Mouse (Mus musculus) retina, postnatal 1 day (tissue): ENCODE data around the gene Ino80.
"Not testable (repeated sequence)": the region's sequence is repeated elsewhere in the genome, so short reads cannot be mapped to it uniquely, and the experiment has no call there.

Experiments used
- DNase-seq: peaks from one replicate; pipeline ENCODE4 v3.0.0-alpha.2; 2012

Gene Ino80

DNA sequence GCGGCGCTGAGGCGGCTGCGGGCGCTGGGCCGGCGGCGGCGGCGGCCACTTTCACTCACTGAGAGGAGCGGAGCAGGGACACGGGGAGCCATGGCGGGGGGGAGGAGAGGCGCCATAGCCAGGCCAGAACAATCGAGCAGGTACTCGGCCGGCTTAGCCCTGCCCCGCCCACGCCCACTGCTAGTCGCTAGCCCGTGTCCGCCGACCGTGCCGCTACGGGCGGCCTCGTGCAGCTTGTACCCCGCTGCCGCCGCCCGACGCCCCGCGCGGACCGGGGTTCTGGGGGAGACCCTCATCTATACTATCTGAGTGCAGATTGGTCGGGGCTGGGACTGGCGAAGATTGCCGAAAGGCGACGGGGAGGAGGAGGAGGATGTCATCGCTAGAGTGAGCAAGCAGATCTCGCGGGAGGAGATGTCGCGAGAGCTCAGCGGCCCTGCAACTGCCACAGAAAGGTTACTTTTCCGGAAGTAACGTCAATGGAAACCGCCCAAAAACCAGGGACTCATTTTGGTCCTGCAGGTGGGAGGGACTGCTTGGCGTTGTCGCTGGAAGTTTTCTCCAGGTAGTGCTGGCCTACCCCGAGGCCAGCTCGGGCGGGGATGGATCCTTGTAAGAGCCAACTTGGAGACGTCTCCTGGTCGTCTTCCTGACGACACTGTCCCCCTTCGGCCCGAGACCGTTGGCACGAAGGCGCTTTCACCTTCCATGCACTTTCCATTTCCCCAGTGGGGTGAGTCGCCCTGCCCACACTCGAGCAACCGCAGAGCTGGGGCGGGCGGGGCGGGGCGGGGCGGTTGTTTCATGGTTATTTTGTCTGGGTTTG, at the start of gene Ino80:
Gene Ino80, minus strand, starts transcription at position 117 of the 826 bp plus-strand sequence.
- DNase-seq = peak; percentile 99

GRCm38 (mm10) chr2:119525422-119525821, 47.9 kb upstream of the Ino80 start:
- no peak for DNase-seq

GRCm38 (mm10) chr2:119523836-119524235, 46.3 kb upstream of the Ino80 start:
- no peak for DNase-seq

GRCm38 (mm10) chr2:119520550-119520949, 43.1 kb upstream of the Ino80 start:
- DNase-seq = peak; percentile 7

DNA sequence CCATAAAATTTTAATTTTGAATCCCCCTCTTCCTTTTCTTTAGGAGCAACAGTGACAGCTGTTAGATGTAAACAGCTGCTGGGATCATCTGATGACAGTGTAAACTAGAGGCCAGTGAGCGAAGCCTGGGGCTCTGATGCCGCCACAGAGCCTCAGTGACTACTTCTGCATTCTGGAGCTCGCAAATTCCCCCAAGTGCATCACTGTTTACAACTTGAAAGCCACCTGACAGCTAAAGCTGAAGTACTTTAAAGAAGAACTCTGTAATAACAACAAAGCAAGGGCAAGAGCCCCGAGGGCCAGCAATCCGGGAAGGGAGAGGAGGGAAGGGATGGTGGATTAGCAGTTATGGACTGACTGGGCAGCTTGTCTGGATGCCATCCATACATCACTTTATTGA, 39.3 kb upstream of the Ino80 start:
- DNase-seq = no peak

DNA sequence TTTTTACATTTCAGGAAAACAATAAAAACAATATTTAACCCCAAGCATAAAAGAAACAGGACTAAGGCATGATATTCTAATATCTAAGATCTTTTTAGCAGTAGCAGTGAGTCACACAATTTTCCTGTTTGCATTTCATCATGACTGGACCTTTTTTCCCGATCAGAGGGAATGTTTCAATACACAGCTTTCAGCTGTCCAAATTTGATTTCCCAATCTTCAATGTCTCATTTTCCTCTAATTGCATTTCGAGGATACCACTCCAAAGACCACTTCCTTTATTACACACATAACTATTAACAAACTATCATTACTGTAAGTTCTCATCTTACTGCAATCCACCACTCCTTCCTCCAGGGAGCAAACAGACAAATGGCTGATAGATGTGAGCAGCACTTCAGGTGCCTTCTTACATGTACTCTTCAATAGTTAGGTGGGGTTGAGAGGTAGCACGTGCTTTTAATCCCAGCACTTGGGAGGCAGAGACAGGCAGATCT, 36.6 kb upstream of the Ino80 start:
- no peak for DNase-seq

DNA sequence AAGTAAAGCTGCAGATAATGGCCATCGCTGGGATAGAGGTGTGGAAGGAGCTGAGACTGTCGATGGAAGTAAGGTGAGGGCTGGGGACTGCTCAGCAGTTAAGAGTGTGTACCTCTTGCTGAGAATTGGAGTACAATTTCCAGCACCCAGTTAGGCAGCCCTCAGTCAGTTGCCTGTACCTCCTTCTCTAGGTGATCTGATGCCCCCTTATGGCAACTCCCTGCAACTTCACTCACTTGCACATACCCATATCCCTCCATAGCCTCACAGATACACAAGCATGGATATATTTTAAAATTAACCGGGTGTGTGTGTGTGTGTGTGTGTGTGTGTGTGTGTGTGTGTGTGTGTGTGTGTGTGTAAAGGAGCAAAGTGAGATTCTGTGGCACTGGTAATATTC, 34.8 kb upstream of the Ino80 start:
- peak; percentile 6 for DNase-seq

DNA sequence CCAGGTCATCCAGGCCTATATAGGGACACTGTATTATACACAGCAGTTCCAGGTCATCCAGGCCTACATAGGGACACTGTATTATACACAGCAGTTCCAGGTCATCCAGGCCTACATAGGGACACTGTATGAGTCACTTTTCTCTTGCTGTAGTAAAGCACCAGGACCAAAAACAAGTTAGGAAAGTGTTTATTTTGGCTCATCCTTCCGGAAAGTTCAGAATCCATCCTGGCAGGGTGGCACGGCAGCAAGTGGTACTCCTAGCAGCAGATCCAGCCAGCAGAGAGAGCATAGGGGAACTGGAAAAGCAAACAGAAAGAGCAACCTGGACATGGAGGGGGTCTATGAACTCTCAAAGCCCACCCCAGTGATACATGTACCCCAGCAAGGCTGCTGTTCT, 33.4 kb upstream of the Ino80 start:
- DNase-seq = no peak

DNA sequence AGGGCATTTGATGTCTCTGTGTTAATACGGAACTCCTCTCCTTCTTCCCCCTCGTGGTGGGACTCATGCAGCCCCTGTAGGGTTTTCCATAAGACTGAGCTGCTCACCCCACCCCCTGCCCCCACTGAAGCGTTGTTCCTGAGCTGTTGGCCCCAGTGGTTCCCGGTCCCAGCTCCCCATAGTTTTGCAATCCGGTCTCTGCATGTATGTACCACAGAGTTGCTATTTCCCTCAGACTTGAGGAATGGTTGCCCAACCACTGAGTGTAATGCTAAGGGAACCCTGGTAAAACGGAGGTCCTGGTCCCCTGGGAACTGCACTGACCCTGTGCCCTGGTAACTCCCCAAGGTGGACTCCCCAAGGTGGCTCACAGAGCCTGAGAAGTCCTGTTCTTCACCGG, 31.0 kb upstream of the Ino80 start:
- DNase-seq = not testable (repeated sequence)

DNA sequence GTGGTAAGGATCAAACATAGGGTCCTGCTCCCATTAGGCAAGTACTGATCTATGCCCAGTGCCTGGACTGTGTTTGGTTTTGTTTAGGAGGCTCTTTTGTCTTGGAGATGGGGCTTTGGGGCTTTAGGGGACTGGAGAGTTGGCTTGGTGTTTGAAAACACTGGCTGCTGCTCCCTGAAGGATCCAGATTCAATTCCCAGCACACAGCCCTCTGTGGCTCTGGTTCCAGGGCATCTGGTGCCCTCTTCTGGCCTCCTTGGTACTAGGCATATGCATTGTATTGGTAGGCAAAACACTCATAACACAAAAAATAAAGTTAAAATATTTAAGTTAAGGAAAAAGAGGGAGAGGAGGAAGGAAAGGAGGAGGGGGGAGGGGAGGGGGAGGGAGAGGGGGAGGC, 29.6 kb upstream of the Ino80 start:
- peak; percentile 6 for DNase-seq

DNA sequence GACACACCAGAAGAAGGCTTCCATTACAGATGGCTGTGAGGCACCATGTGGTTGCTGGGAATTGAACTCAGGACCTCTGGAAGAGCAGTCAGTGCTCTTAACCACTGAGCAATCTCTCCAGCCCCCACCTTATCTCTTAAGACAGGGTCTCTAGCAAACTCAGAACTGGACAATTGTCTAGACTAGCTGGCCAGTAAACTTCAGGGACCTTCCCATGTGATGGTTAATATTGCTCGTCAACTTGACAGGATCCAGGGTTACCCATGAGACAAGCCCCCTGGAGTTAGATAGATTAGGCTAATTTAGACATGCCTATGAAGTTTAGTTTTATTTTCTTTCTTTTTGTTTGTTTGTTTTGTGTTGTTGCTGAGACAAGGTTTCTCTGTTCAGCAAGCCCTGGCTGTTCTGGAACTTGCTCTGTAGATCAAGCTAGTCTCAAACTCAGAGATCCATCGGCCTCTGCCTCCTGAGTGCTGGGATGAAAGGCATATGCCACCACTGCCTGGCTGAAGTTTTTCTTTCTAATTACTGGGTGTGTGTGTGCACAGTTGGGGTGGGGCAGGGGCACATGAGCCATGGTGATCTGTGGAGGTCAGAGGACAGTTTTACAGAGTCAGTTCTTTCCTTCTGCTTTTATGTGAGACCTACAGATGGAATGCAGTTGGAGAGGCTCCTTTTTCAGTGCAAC, 23.6 kb upstream of the Ino80 start:
- DNase-seq = no peak

DNA sequence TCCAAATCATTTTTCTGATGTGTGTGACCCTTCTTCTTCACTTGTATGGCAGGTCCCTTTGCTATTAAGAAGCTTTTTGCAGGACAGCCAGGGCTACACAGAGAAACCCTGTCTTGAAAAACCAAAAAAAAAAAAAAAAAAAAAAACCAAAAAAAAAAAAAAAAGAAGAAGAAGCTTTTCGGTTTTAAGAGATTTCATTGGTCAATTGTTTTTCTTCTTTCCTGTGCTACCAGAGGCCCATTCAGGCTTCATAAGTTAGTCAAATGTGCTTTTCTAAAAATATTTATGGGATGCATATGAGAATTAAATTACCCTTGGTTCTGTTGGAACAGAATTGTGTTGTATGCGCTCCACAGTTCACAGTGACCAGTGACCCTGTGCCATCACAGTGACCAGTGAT, 21.4 kb upstream of the Ino80 start:
- DNase-seq = no peak

DNA sequence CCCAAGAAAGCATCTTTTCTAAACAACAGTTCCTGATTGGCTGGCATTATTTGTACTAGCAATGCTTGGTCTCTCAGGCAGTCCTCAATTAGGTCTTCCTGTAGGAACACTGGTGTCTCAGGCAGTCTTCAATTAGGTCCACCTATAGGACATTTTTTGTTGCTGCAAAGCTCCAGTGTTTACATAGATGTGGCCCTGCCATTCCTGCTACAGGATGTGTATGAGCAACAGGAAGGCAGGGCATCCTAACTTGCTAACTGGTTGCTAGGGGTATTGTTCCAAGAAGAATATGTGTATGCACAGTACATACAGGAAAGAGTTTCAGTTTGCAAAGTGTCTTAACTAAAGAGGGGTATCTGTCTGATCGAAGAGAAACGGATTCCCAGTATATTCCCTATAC, 18.6 kb upstream of the Ino80 start:
- DNase-seq = no peak

GRCm38 (mm10) chr2:119491953-119492352, 14.5 kb upstream of the Ino80 start:
- DNase-seq = no peak

DNA sequence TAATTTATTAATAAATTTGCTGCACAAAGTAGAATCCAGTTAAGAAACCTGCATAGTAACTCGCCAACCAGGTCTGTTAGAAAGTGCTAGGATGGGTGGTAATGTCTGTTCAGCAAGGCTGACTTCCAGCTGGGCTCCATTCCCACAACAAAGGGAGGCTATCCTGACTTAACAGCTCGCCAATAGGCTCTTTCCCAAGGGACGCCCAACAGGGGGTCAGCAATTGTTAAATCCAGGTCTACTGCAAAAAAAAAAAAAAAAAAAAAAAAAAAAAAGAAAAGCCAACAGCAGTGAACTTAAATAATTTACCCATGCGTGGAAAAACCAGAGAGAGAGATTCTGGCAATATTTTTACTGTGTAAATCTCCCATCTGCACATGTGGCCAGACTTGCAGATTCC, 9.0 kb upstream of the Ino80 start:
- peak; percentile 18 for DNase-seq

DNA sequence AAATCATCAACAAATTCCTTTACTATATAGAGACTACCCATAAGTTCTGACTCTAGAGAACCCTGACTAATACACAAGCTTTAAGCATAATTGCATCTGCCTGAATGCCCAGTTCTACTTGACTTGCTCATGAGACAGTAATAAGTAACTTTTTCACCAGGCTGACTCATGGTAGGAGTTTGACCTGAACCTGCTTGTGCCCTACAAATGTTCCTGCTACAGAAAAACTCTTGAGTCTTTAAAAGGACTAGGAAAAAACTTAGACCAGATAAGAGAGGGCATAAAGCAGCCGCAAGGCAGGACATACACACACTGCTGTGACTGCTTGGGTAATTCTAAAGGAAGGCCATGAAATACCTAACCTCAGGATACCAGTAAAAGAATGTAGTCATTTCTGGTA, 4.8 kb upstream of the Ino80 start:
- no peak for DNase-seq

DNA sequence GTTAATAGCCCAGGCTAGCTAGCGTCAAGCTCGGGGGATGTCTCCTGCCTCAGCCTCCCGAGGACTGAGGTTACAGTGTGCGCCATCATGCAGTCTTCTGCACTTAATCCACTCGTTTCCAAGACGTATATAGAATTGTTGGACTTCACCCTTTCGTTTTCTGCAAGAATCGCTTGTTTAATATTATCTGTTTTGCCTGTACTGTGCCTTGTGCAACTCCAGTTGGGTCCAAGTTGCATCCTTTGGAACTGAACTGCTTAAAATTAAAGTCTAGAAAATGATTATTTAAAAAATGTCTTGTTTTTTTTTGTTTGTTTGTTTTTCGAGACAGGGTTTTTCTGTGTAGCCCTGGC, 886 bp upstream of the Ino80 start:
- no peak for DNase-seq

DNA sequence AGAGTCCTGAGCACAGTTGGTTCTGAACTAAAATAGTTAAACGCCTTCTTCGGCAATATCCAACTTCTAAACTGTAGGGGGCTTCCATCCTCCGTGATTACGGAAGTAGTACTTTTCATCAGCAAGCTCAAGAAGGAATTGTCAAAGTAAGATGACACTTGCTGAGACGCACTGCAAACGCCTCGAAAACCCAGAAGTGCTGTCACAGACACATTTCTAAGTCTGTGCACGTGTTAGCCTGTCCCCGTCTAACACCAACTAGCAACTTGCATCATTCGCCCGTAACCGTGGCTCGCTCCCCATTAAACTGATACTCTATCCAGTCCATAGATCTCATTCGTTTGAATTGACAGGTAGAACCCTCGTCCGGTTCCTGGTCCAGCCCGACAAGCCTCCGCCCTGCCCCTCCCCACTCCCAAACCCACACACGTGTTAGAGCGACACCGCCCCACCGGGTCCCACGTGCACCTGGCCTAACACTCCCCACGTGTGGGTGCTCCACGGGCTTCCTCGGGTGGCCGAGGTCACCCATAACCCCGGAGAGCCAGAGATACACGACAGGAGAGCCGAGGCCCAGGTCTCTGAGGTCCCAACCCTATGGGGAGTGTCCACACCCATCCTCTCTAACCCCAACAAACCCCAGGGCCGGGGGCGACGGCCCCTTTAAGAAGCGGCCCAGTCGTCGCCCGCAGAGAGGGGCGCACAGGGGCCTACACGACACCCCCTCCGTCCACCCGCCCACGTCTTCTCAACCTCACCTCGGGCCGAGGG, 681 bp downstream of the Ino80 start:
- peak; percentile 77 for DNase-seq

GRCm38 (mm10) chr2:119476166-119476565, 1.3 kb downstream of the Ino80 start:
- DNase-seq = no peak

GRCm38 (mm10) chr2:119463945-119464344, 13.5 kb downstream of the Ino80 start:
- DNase-seq = no peak

GRCm38 (mm10) chr2:119463114-119463775, 14.2 kb downstream of the Ino80 start:
- no peak for DNase-seq

- DNase-seq = peak; percentile 3
Measured at GRCm38 (mm10) chr2:119461028-119461427, 16.5 kb downstream of the Ino80 start.

DNA sequence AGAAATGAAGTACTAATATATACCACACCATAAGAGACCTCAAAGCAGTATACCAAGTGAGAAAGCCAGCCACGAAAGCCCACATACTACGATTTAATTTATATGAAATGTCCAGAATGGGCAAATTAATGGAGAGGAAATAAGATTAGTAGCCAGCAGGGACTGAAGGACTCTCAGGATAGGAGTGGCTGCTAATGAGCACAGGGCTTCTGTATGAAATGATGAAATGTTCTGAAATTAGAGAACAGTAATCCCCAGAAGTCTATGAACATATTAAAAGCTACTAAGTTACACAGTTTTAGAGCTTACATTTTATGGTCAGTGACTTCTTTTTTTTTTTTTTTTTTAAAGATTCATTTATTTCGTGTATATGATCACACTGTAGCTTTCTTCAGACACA, 22.9 kb downstream of the Ino80 start:
- no peak for DNase-seq
